Mouse (Mus musculus) cortical plate, adult 2 months (tissue): ENCODE measurements around the gene Ccnd3. TPM values are rescaled to one million over a fixed set of nuclear protein-coding genes. Genes with fewer than 3 reads are reported as not detected.

Experiments used
- H3K27ac ChIP-seq: fragments of 200-500 bp; 2 replicates; pipeline ENCODE4 v1.5.1; 2012; ENCODE audit warnings: low read length, control low read depth, inconsistent platforms; ENCODE audit not compliant: insufficient read depth
- H3K4me1 ChIP-seq: fragments of 200-500 bp; 2 replicates; pipeline ENCODE4 v1.6.1; 2011; ENCODE audit warnings: low read length; ENCODE audit not compliant: control insufficient read depth, insufficient read depth
- H3K4me3 ChIP-seq: fragments of 200-500 bp; 2 replicates; pipeline ENCODE4 v1.5.1; 2011; ENCODE audit warnings: mild to moderate bottlenecking, low read length, control low read depth; ENCODE audit not compliant: insufficient read depth
- CTCF ChIP-seq: fragments of 200-500 bp; IDR thresholded peaks from 2 replicates; pipeline ENCODE4 v1.5.1; 2011; ENCODE audit warnings: mild to moderate bottlenecking, control low read depth, low read length; ENCODE audit not compliant: insufficient read depth; ENCODE audit errors: extremely low read depth
- POLR2A ChIP-seq: fragments of 200-500 bp; IDR thresholded peaks from 2 replicates; pipeline ENCODE4 v1.6.1; 2011; ENCODE audit warnings: mild to moderate bottlenecking, low read length, control low read depth; ENCODE audit not compliant: insufficient read depth; ENCODE audit errors: extremely low read depth
- polyA plus RNA-seq: library from polyadenylated mRNA; depleted of rRNA; stranded (reverse); fragments of >200 nt; gene quantifications from 2 replicates; pipeline ENCODE4 v1.2.3, GENCODE M21; 2012

The Ccnd3 gene
- polyA plus RNA-seq, 1 experiment = 31.3 TPM

DNA sequence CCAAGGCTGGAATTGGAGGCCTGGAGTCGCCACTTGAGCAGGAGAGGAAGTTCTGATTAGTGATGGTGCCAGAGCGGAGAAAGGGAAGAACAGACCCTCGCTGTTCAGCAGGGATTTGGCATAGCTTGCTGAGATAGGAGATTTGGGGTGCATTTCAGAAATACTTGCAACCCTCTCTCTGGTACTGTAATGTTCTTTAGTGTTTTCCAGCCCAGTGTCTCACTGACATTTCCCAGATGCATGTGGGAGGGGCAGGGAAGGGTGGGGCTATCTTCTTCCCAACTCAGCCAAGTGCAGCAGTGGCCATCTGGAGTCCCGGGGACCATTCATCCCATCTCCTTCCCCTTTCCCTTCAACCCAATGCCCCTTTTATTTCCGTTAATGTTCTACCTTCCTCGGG, 54.9 kb downstream of the Ccnd3 start:
- Histone ChIP-seq H3K4me3 (no peak overlapping the region), H3K4me1 (no peaks in the 10 kb centered on the region), H3K27ac (no peak overlapping the region)
- TF ChIP-seq CTCF = no peak
- no peak for TF ChIP-seq POLR2A

DNA sequence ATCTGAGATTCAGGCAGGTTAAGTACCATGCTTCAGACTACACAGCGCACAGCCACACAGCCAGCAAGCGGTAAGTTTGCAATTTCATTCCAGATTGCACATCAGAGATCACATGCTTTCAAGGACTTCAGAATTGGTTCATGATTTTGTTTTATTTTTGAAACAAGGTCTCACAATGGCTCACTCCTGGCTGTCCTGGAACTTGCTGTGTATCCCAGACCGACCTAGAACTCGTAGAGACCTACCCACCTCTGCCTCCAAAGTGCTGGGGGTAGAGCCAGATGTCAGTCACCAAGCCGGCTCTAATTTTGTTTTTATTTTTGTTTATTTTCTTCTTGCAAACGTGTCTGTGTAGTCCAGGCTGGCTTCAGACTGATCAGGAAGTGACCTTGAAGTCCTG, 58.0 kb downstream of the Ccnd3 start:
- no peak overlapping the region for H3K4me3 ChIP-seq
- no peak overlapping the region for H3K27ac ChIP-seq
- TF ChIP-seq CTCF = no peak
- TF ChIP-seq POLR2A = no peak

DNA sequence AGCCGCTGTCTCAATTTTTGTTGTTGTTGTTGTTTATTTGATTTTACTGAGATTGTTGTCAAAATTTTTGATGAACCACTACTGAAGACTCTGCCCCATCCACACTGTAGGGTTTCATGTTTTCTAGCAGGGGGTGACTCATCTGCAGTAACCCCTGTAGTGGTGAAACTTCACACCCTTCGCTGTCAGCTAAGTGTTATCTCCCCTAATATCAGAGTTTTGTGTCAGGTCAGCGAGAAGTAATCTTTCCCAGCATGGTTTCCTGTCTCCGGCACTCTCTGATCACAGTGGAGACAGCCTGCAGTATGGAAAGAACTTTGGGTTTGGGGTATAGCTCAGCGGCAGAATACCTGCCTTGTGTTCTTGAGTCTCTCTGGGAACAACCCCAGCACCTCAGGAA, 59.8 kb downstream of the Ccnd3 start:
- TF ChIP-seq CTCF (no peak), POLR2A (no peak)
- H3K27ac ChIP-seq = no peak overlapping the region

More for the DNA sequence above, 58.0 kb downstream of the Ccnd3 start:
- no peaks in the 10 kb centered on the region for H3K4me1 ChIP-seq

GRCm38 (mm10) chr17:47566133-47566532, 61.3 kb downstream of the Ccnd3 start:
- TF ChIP-seq CTCF (no peak), POLR2A (no peak)
- no peak overlapping the region for H3K27ac ChIP-seq

More for the DNA sequence above, 59.8 kb downstream of the Ccnd3 start:
- H3K4me1 ChIP-seq = no peaks in the 10 kb centered on the region
- H3K4me3 ChIP-seq = no peak overlapping the region

GRCm38 (mm10) chr17:47567271-47567670, 62.4 kb downstream of the Ccnd3 start:
- TF ChIP-seq POLR2A = no peak
- TF ChIP-seq CTCF = no peak
- Histone ChIP-seq H3K27ac (no peak overlapping the region), H3K4me3 (no peak overlapping the region), H3K4me1 (no peaks in the 10 kb centered on the region)

More at GRCm38 (mm10) chr17:47566133-47566532, 61.3 kb downstream of the Ccnd3 start:
- H3K4me1 ChIP-seq = no peaks in the 10 kb centered on the region
- no peak overlapping the region for H3K4me3 ChIP-seq

- no peaks in the 10 kb centered on the region for H3K4me1 ChIP-seq
- TF ChIP-seq CTCF = no peak
- no peak for TF ChIP-seq POLR2A
- H3K27ac ChIP-seq = no peak overlapping the region
- H3K4me3 ChIP-seq = no peak overlapping the region
Measured at GRCm38 (mm10) chr17:47568389-47568788, 63.5 kb downstream of the Ccnd3 start.

DNA sequence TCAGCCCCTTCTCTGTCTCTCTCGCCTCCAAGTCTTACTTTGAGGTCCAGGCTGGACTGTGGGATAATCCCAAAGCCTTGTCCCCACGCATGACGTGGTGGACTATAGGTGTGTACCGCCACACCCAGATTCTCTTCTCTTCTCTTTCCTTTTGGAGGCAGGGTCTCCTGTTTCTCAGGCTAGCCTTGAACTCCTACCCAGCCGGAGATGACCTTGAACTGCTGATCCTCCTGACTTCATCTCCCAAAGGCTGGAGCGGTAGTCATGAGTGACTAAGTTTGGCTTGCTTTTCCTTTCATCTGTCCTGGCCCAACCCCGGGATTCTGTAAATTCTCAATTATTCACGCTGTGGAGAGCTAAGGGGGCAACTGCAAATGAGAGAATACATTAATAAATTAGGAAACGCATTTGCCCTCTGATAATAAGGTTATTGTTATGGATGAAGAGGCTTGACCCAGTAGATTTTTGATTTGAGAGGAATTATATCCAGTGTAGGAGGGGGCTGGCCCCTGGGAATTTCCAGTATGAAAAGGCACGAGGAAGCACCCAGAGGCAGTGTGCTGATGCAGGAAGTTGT, 64.2 kb downstream of the Ccnd3 start:
- Histone ChIP-seq H3K4me3 (no peak overlapping the region), H3K4me1 (no peaks in the 10 kb centered on the region), H3K27ac (no peak overlapping the region)
- TF ChIP-seq CTCF (no peak), POLR2A (no peak)

- TF ChIP-seq CTCF (no peak), POLR2A (no peak)
- H3K4me1 ChIP-seq = no peaks in the 10 kb centered on the region
Measured at GRCm38 (mm10) chr17:47571621-47572020, 66.8 kb downstream of the Ccnd3 start.

GRCm38 (mm10) chr17:47572436-47572835, 67.6 kb downstream of the Ccnd3 start:
- TF ChIP-seq POLR2A (no peak), CTCF (no peak)
- H3K27ac ChIP-seq = no peak overlapping the region
- no peaks in the 10 kb centered on the region for H3K4me1 ChIP-seq
- H3K4me3 ChIP-seq = no peak overlapping the region

More at GRCm38 (mm10) chr17:47571621-47572020, 66.8 kb downstream of the Ccnd3 start:
- Histone ChIP-seq H3K4me3 (no peak overlapping the region), H3K27ac (no peak overlapping the region)

GRCm38 (mm10) chr17:47574028-47574427, 69.2 kb downstream of the Ccnd3 start:
- TF ChIP-seq POLR2A (no peak), CTCF (no peak)
- Histone ChIP-seq H3K27ac (no peak overlapping the region), H3K4me1 (no peaks in the 10 kb centered on the region)

More at GRCm38 (mm10) chr17:47574028-47574427, 69.2 kb downstream of the Ccnd3 start:
- no peak overlapping the region for H3K4me3 ChIP-seq
